Mouse (Mus musculus) midbrain, embryonic 11.5 days (tissue): ENCODE data around the gene Calcr. TPM values are rescaled to one million over a fixed set of nuclear protein-coding genes. Genes with fewer than 3 reads are reported as not detected.
A peak's percentile ranks its signal among the peaks of the same experiment; 100 is the strongest.

Experiments
- ATAC-seq: fragments of 200-750 bp; cut with Nextera tagmentation; 2 replicates; pipeline ENCODE4 v1.8.0; 2017; ENCODE audit warnings: moderate TSS enrichment, moderate library complexity; ENCODE audit not compliant: low FRiP score
- DNase-seq: peaks from one replicate; pipeline ENCODE4 v3.0.0; 2015; ENCODE audit warnings: low spot score; ENCODE audit errors: missing footprints
- H3K27ac ChIP-seq: fragments of 300-500 bp; sonication (generic); 2 replicates; pipeline ENCODE4 v1.5.1; 2014; ENCODE audit warnings: low read depth, low read length
- H3K27me3 ChIP-seq: fragments of 300-500 bp; sonication (generic); 2 replicates; pipeline ENCODE4 v1.6.1; 2014; ENCODE audit warnings: mild to moderate bottlenecking, low read length, moderate library complexity, mixed read lengths; ENCODE audit not compliant: control insufficient read depth, insufficient read depth
- H3K36me3 ChIP-seq: fragments of 300-500 bp; sonication (generic); 2 replicates; pipeline ENCODE4 v1.6.1; 2014; ENCODE audit warnings: mild to moderate bottlenecking, low read length, moderate library complexity, mixed read lengths; ENCODE audit not compliant: control insufficient read depth, insufficient read depth
- H3K4me1 ChIP-seq: fragments of 300-500 bp; sonication (generic); 2 replicates; pipeline ENCODE4 v1.6.1; 2014; ENCODE audit warnings: low read length; ENCODE audit not compliant: control insufficient read depth, insufficient read depth
- H3K4me2 ChIP-seq: fragments of 300-500 bp; sonication (generic); 2 replicates; pipeline ENCODE4 v1.6.1; 2014; ENCODE audit warnings: mild to moderate bottlenecking, moderate library complexity
- H3K4me3 ChIP-seq: fragments of 300-500 bp; sonication (generic); 2 replicates; pipeline ENCODE4 v1.5.1; 2014; ENCODE audit warnings: low read depth, low read length
- H3K9ac ChIP-seq: fragments of 300-500 bp; sonication (generic); 2 replicates; pipeline ENCODE4 v1.6.1; 2014; ENCODE audit warnings: low read length
- H3K9me3 ChIP-seq: fragments of 300-500 bp; sonication (generic); 2 replicates; pipeline ENCODE4 v1.6.1; 2016; ENCODE audit warnings: low read length; ENCODE audit not compliant: control insufficient read depth
- WGBS: fragments of 180-500 bp; shearing (Covaris S2); extraction: QIAGEN DNeasy Blood & Tissue Kit; methylation state at CpG from one replicate; pipeline ENCODE4 v1.1.7; 2014; 5-methylcytosine and 5-hydroxymethylcytosine counted together
- polyA plus RNA-seq: library from polyadenylated mRNA; unstranded; fragments of >200 nt; fragmentation: Nextera tagmentation; extraction: Ambion mirVana; gene quantifications from 2 replicates; pipeline ENCODE4 v1.2.1, GENCODE M21; 2014

The Calcr gene
- 0.82 and 0.84 TPM in 2 replicates for polyA plus RNA-seq

GRCm38 (mm10) chr6:3764230-3764764, at the start of gene Calcr:
TSS of gene Calcr (minus strand) at chr6:3764714.
- ATAC-seq, result no peak
- H3K9ac ChIP-seq, result peak within 1 kb of the TSS; percentile 38; the same call in 1 of the 2 replicates
- WGBS, result 4% methylated on average over 12 of the region's 12 CpGs

GRCm38 (mm10) chr6:3767485-3767884, 3.0 kb upstream of the Calcr start:
- no peak for DNase-seq
- Histone ChIP-seq H3K27me3 (peaks cover 28% of the 10 kb centered on the region), H3K4me3 (no peak overlapping the region), H3K4me2 (no peak overlapping the region), H3K4me1 (0 out of 2 replicates have a peak, but pooled peaks cover 4% of the 10 kb centered on the region), H3K9ac (no peak overlapping the region), H3K36me3 (no peaks in the 10 kb centered on the region), H3K27ac (no peak overlapping the region), H3K9me3 (no peaks in the 10 kb centered on the region)
- 88% methylated on average over 2 of the region's 2 CpGs for WGBS
- no peak for ATAC-seq

More at GRCm38 (mm10) chr6:3764230-3764764, at the start of gene Calcr:
- 0 out of 2 replicates have a peak, but pooled peaks cover 4% of the 10 kb centered on the region for H3K4me1 ChIP-seq
- no peaks in the 10 kb centered on the region for H3K36me3 ChIP-seq
- H3K9me3 ChIP-seq, result no peaks in the 10 kb centered on the region
- peaks cover 31% of the 10 kb centered on the region for H3K27me3 ChIP-seq
- H3K27ac ChIP-seq, result no peak within 1 kb of the TSS
- peak within 1 kb of the TSS; percentile 57 for H3K4me3 ChIP-seq
- DNase-seq, result peak; percentile 90
- peak within 1 kb of the TSS; percentile 95 for H3K4me2 ChIP-seq

GRCm38 (mm10) chr6:3763171-3763967, 1.1 kb downstream of the Calcr start:
- Histone ChIP-seq H3K27ac (no peak overlapping the region), H3K4me2 (peak overlapping the region; percentile 95), H3K27me3 (peaks cover 31% of the 10 kb centered on the region), H3K9ac (peak overlapping the region; percentile 38; the same call in 1 of the 2 replicates), H3K9me3 (no peaks in the 10 kb centered on the region), H3K36me3 (no peaks in the 10 kb centered on the region), H3K4me3 (peak overlapping the region; percentile 57), H3K4me1 (0 out of 2 replicates have a peak, but pooled peaks cover 4% of the 10 kb centered on the region)
- peak; percentile 90 for ATAC-seq
- under 1% methylated on average over 38 of the region's 39 CpGs for WGBS
- peak; percentile 95 for DNase-seq

GRCm38 (mm10) chr6:3751576-3751975, 12.9 kb downstream of the Calcr start:
- no peak overlapping the region for H3K9ac ChIP-seq
- ATAC-seq (no peak), DNase-seq (no peak)
- no peaks in the 10 kb centered on the region for H3K9me3 ChIP-seq
- no peak overlapping the region for H3K4me2 ChIP-seq
- H3K36me3 ChIP-seq, result no peaks in the 10 kb centered on the region
- H3K4me3 ChIP-seq, result no peak overlapping the region
- 75% methylated on average over 3 of the region's 3 CpGs for WGBS
- H3K27ac ChIP-seq, result no peak overlapping the region
- H3K4me1 ChIP-seq, result no peaks in the 10 kb centered on the region
- H3K27me3 ChIP-seq, result no peaks in the 10 kb centered on the region

- Histone ChIP-seq H3K36me3 (no peaks in the 10 kb centered on the region), H3K4me3 (no peak overlapping the region), H3K9ac (no peak overlapping the region), H3K27ac (no peak overlapping the region), H3K4me2 (no peak overlapping the region), H3K4me1 (no peaks in the 10 kb centered on the region), H3K27me3 (no peaks in the 10 kb centered on the region), H3K9me3 (no peaks in the 10 kb centered on the region)
- ATAC-seq (no peak), DNase-seq (no peak)
- WGBS, result 88% methylated on average over 5 of the region's 5 CpGs
Measured at GRCm38 (mm10) chr6:3749624-3750023, 14.9 kb downstream of the Calcr start.

GRCm38 (mm10) chr6:3745546-3745945, 19.0 kb downstream of the Calcr start:
- H3K27ac ChIP-seq, result no peak overlapping the region
- 0 out of 2 replicates have a peak, but pooled peaks have one; percentile 24 for ATAC-seq
- H3K36me3 ChIP-seq, result no peaks in the 10 kb centered on the region
- H3K27me3 ChIP-seq, result no peaks in the 10 kb centered on the region
- no peak overlapping the region for H3K9ac ChIP-seq
- no peaks in the 10 kb centered on the region for H3K9me3 ChIP-seq
- no peak overlapping the region for H3K4me2 ChIP-seq
- H3K4me1 ChIP-seq, result no peaks in the 10 kb centered on the region
- H3K4me3 ChIP-seq, result no peak overlapping the region
- no peak for DNase-seq
- WGBS, result 47% methylated on average over 2 of the region's 2 CpGs

GRCm38 (mm10) chr6:3741996-3742713, 22.4 kb downstream of the Calcr start:
- Histone ChIP-seq H3K27me3 (no peaks in the 10 kb centered on the region), H3K4me2 (no peak overlapping the region), H3K4me1 (no peaks in the 10 kb centered on the region), H3K27ac (no peak overlapping the region), H3K36me3 (no peaks in the 10 kb centered on the region), H3K4me3 (no peak overlapping the region), H3K9ac (no peak overlapping the region), H3K9me3 (no peaks in the 10 kb centered on the region)
- ATAC-seq (no peak), DNase-seq (no peak)
- 81% methylated on average over 7 of the region's 7 CpGs for WGBS

GRCm38 (mm10) chr6:3741296-3741695, 23.2 kb downstream of the Calcr start:
- Histone ChIP-seq H3K9me3 (no peaks in the 10 kb centered on the region), H3K4me1 (no peaks in the 10 kb centered on the region), H3K27ac (no peak overlapping the region), H3K4me2 (no peak overlapping the region), H3K27me3 (no peaks in the 10 kb centered on the region), H3K36me3 (no peaks in the 10 kb centered on the region), H3K4me3 (no peak overlapping the region), H3K9ac (no peak overlapping the region)
- WGBS, result 55% methylated on average over 11 of the region's 11 CpGs
- ATAC-seq, result no peak
- peak; percentile 88 for DNase-seq
